In the genomic region with DNA sequence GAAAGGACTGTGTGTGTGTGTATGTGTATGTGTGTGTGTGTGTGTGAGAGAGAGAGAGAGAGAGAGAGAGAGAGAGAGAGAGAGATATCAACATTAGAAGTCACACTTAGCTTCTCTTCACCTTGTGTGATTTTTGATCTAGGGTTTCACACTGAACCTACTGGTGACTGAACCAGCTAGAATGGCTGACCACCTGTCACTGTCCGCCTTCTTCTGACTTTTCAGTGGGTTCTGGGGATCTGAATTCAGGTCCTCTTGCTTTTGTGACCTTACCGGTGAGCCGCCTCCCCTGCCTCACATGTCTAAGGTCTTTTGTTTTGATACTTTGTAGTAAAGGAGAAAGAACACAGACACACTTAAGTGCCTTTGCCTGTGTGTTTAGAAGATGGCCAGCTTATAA, we compare ENCODE assay signal across 13 mouse cellular contexts.
DNase-seq lines count a peak whose midpoint lies in the region; ATAC-seq and TF ChIP-seq lines count a peak whose summit lies in the region.
"Had no signal": no experiment of that assay in that cellular context is flagged by ENCODE, and none has a peak within 500 bp of the region (broad histone marks: within the 10 kb centered on the region; RNA-seq: fewer than 3 reads in every experiment).

No protein-coding gene starts in this region.

- no peaks in the 10 kb centered on the region for H3K27me3 ChIP-seq in forebrain, embryonic 15.5 days
- no peaks in the 10 kb centered on the region for H3K27me3 ChIP-seq in forebrain, embryonic 16.5 days (replicated peaks; ENCODE audit: control insufficient read depth, insufficient read depth, low read length)
- no peaks in the 10 kb centered on the region for H3K27me3 ChIP-seq in heart, embryonic 14.5 days (ENCODE audit: control insufficient read depth, insufficient read depth, low read length)
- no peaks in the 10 kb centered on the region for H3K27me3 ChIP-seq in kidney, adult 2 months (replicated peaks; ENCODE audit: control insufficient read depth, insufficient read depth, low read length)
- no peaks in the 10 kb centered on the region for H3K27me3 ChIP-seq in lung, embryonic 14.5 days (ENCODE audit: insufficient read depth, low read length)
- H3K27me3 ChIP-seq: embryonic facial prominence, embryonic 15.5 days had no signal

- H3K4me1 ChIP-seq in forebrain, embryonic 15.5 days, result peaks cover 27% of the 10 kb centered on the region
- H3K4me1 ChIP-seq in forebrain, embryonic 16.5 days (replicated peaks; ENCODE audit: control insufficient read depth, insufficient read depth, low read length), result peaks cover 16% of the 10 kb centered on the region
- peaks cover 38 to 77% of the 10 kb centered on the region in 2 experiments for H3K4me1 ChIP-seq in heart, embryonic 14.5 days (ENCODE audit: control insufficient read depth in 2 of 2, insufficient read depth in 2 of 2, low read length in 2 of 2)
- peaks cover 65% of the 10 kb centered on the region for H3K4me1 ChIP-seq in kidney, adult 2 months (ENCODE audit: control insufficient read depth, insufficient read depth, low read length)
- peaks cover 31% of the 10 kb centered on the region for H3K4me1 ChIP-seq in lung, embryonic 14.5 days (ENCODE audit: insufficient read depth)
- H3K4me1 ChIP-seq in lung, adult 2 months (ENCODE audit: control insufficient read depth, insufficient read depth, low read length), result peaks cover 7% of the 10 kb centered on the region

- no peaks in the 10 kb centered on the region for H3K9me3 ChIP-seq in forebrain, embryonic 15.5 days
- H3K9me3 ChIP-seq in forebrain, embryonic 16.5 days (ENCODE audit: control insufficient read depth, low read length), result no peaks in the 10 kb centered on the region
- H3K9me3 ChIP-seq in heart, embryonic 14.5 days (ENCODE audit: control insufficient read depth, low read length), result no peaks in the 10 kb centered on the region
- H3K9me3 ChIP-seq in lung, embryonic 14.5 days (ENCODE audit: low read depth, low read length), result no peaks in the 10 kb centered on the region
- H3K9me3 ChIP-seq: embryonic facial prominence, embryonic 15.5 days; forebrain, embryonic 10.5 days; hindbrain, embryonic 10.5 days had no signal

- no peak overlapping the region for H3K4me2 ChIP-seq in forebrain, embryonic 15.5 days (replicated peaks)
- no peak overlapping the region for H3K4me2 ChIP-seq in forebrain, embryonic 16.5 days (ENCODE audit: low read length)
- H3K4me2 ChIP-seq in heart, embryonic 14.5 days (ENCODE audit: low read length), result peak overlapping the region; percentile 39; the same call in 1 of the 2 replicates
- H3K4me2 ChIP-seq in lung, embryonic 14.5 days, result 0 out of 2 replicates have a peak overlapping the region, but pooled peaks have one; percentile 4
- H3K4me2 ChIP-seq: embryonic facial prominence, embryonic 15.5 days; hindbrain, embryonic 14.5 days had no signal

- H3K4me3 ChIP-seq in forebrain, embryonic 15.5 days, result no peak overlapping the region
- H3K4me3 ChIP-seq in forebrain, embryonic 16.5 days (replicated peaks; ENCODE audit: low read length), result no peak overlapping the region
- no peak overlapping the region for H3K4me3 ChIP-seq in heart, embryonic 14.5 days (ENCODE audit: control insufficient read depth in 1 of 2, insufficient read depth in 1 of 2, low read depth in 1 of 2, low read length in 2 of 2)
- H3K4me3 ChIP-seq in kidney, adult 2 months (ENCODE audit: insufficient read depth, low read depth, low read length), result no peak overlapping the region
- H3K4me3 ChIP-seq in lung, embryonic 14.5 days (ENCODE audit: low read depth, low read length), result no peak overlapping the region
- H3K4me3 ChIP-seq in lung, adult 2 months (replicated peaks; ENCODE audit: extremely low read depth, low read depth, low read length), result no peak overlapping the region
- H3K4me3 ChIP-seq: embryonic facial prominence, embryonic 15.5 days; forebrain, embryonic 10.5 days; gastrocnemius, adult 2 months; hindbrain, embryonic 10.5 days had no signal

- H3K36me3 ChIP-seq in forebrain, embryonic 15.5 days, result no peaks in the 10 kb centered on the region
- H3K36me3 ChIP-seq in forebrain, embryonic 16.5 days (ENCODE audit: control insufficient read depth, insufficient read depth), result no peaks in the 10 kb centered on the region
- no peaks in the 10 kb centered on the region for H3K36me3 ChIP-seq in heart, embryonic 14.5 days (ENCODE audit: control insufficient read depth, insufficient read depth, low read length)
- no peaks in the 10 kb centered on the region for H3K36me3 ChIP-seq in kidney, adult 2 months (ENCODE audit: control insufficient read depth, insufficient read depth, low read length)
- no peaks in the 10 kb centered on the region for H3K36me3 ChIP-seq in lung, embryonic 14.5 days (ENCODE audit: insufficient read depth)
- H3K36me3 ChIP-seq: embryonic facial prominence, embryonic 15.5 days; forebrain, embryonic 10.5 days had no signal

- H3K9ac ChIP-seq in forebrain, embryonic 15.5 days (replicated peaks), result no peak overlapping the region
- H3K9ac ChIP-seq in forebrain, embryonic 16.5 days (replicated peaks; ENCODE audit: low read depth, low read length), result no peak overlapping the region
- H3K9ac ChIP-seq in heart, embryonic 14.5 days (ENCODE audit: low read length), result 0 out of 2 replicates have a peak overlapping the region, but pooled peaks have one; percentile 32
- H3K9ac ChIP-seq in lung, embryonic 14.5 days, result no peak overlapping the region
- H3K9ac ChIP-seq: embryonic facial prominence, embryonic 15.5 days; hindbrain, embryonic 14.5 days had no signal

- TF ChIP-seq POLR2A in kidney, adult 2 months (IDR thresholded peaks at IDR 0.05; ENCODE audit: low read depth, low read length), result no peak
- TF ChIP-seq POLR2A in lung, adult 2 months (IDR thresholded peaks at IDR 0.05; ENCODE audit: borderline replicate concordance, extremely low read depth, low read depth, low read length), result no peak

- no peak overlapping the region for H3K27ac ChIP-seq in forebrain, embryonic 15.5 days (replicated peaks)
- no peak overlapping the region for H3K27ac ChIP-seq in forebrain, embryonic 16.5 days (ENCODE audit: low read length)
- H3K27ac ChIP-seq in heart, embryonic 14.5 days (replicated peaks in 1 of 2; ENCODE audit: control insufficient read depth in 1 of 2, insufficient read depth in 1 of 2, low read depth in 2 of 2, low read length in 2 of 2), result 0 out of 4 replicates have a peak overlapping the region, but pooled peaks of 1 of the 2 experiments have one; percentile 68
- H3K27ac ChIP-seq in kidney, adult 2 months (ENCODE audit: insufficient read depth, low read depth, low read length), result peak overlapping the region; percentile 93
- H3K27ac ChIP-seq in lung, embryonic 14.5 days (ENCODE audit: low read depth), result no peak overlapping the region
- H3K27ac ChIP-seq: embryonic facial prominence, embryonic 15.5 days; forebrain, embryonic 10.5 days; hindbrain, embryonic 10.5 days; hindbrain, embryonic 14.5 days had no signal

- TF ChIP-seq CTCF in kidney, adult 2 months (conservative IDR thresholded peaks at IDR 0.05; ENCODE audit: insufficient read depth, insufficient read length, low read depth, low read length), result no peak
- no peak for TF ChIP-seq CTCF in lung, embryonic 14.5 days (IDR thresholded peaks at IDR 0.05; ENCODE audit: low read depth)
- TF ChIP-seq CTCF in lung, adult 2 months (IDR thresholded peaks at IDR 0.05; ENCODE audit: insufficient read depth, low read length), result no peak

- ATAC-seq in forebrain, embryonic 15.5 days (replicated peaks), result 0 out of 2 replicates have a peak, but pooled peaks have one; percentile 14
- no peak for ATAC-seq in forebrain, embryonic 16.5 days
- no peak for ATAC-seq in heart, embryonic 14.5 days (ENCODE audit: insufficient number of reproducible peaks, insufficient read depth, low FRiP score, low read depth)
- ATAC-seq in lung, embryonic 14.5 days (ENCODE audit: insufficient read depth), result no peak

- WGBS in forebrain, embryonic 15.5 days, result 81% methylated on average over 3 of the region's 3 CpGs
- 77% methylated on average over 3 of the region's 3 CpGs for WGBS in forebrain, embryonic 16.5 days
- WGBS in heart, embryonic 14.5 days, result 77% methylated on average over 3 of the region's 3 CpGs
- WGBS in kidney, adult 2 months, result 58% methylated on average over 3 of the region's 3 CpGs
- 82% methylated on average over 3 of the region's 3 CpGs for WGBS in lung, embryonic 14.5 days
- 79% methylated on average over 3 of the region's 3 CpGs for WGBS in lung, adult 2 months

- DNase-seq in heart, adult 9 months (ENCODE audit: low spot score in 2 of 2), result no peak
- no peak for DNase-seq in kidney, adult 2 months
- no peak for DNase-seq in kidney, adult 11 months
- no peak for DNase-seq in lung, embryonic 14.5 days
- DNase-seq in lung, adult 2 months, result no peak

Comparison
In these comparisons a context has a peak if more than half of its experiments do, and no peak if none do; other contexts are left out.
1. H3K4me2 ChIP-seq: peak in heart, embryonic 14.5 days (single experiment) and lung, embryonic 14.5 days (single experiment); none in forebrain, embryonic 15.5 days (single experiment) and forebrain, embryonic 16.5 days (single experiment).